8 mouse cellular contexts compared by ENCODE assay signal in the genomic region with DNA sequence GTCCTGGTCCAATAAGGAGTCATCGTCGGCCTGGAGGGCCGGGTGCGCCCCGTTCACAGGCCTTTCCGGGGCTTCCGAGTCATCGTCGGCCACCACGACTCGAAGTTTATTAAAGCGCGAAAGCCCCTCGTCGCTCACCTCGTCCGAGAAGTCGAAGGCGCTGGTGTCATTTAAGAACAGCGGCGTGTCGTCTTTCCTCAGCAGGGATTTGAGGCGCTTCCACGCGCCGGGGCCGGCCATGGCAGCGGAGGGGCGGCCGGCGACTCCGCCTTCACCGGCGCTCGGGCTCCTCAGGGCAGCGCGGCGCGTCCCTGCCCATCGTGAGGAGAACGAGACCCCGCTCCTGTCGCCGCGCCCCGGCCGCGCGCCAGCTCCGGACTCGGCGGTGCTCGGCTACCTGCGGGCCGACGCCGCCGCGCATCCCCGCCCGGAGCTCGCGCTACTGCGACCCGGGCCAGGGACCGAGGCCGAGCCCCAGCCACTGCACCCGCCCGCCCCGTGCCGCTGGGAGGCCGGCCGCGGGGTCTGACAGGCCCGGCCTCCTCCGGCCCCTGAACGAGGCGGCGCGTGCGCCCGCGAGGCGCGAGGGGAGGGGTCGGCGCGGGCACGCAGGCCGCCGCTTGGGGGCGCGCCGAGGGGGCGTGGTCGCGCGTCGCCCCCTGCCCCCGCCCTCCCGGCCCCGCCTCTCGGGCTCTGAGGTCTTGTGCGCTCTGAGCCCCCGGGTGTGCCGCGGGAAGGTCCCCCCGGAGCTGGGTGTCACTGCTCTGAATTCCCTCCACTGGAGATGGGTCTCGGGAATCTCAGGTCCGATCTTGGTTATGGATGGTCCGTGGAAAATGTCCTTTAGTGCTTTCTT. TPM values are rescaled to one million over a fixed set of nuclear protein-coding genes. Genes with fewer than 3 reads are reported as not detected.
DNase-seq lines count a peak whose midpoint lies in the region; ATAC-seq and TF ChIP-seq lines count a peak whose summit lies in the region.

Gene Slc30a4, minus strand, starts transcription at position 483 of the 856 bp plus-strand sequence.

- peak; percentile 71 for TF ChIP-seq CTCF in C2C12 (IDR thresholded peaks at IDR 0.05; ENCODE audit: control insufficient read depth, insufficient read depth, insufficient read length)
- TF ChIP-seq CTCF in bone marrow macrophage, adult 2 months (IDR thresholded peaks at IDR 0.05; ENCODE audit: low read depth, low read length): no peak

- peak; percentile 98 for ATAC-seq in forebrain, embryonic 12.5 days (ENCODE audit: low FRiP score)
- peak; percentile 99 for ATAC-seq in heart, embryonic 15.5 days (replicated peaks; ENCODE audit: insufficient number of reproducible peaks, insufficient read depth, low FRiP score, low read depth)
- ATAC-seq in liver, embryonic 15.5 days (ENCODE audit: insufficient read depth): peak; percentile 88
- ATAC-seq in neural tube, embryonic 12.5 days (ENCODE audit: low FRiP score, low read depth): peak; percentile 97

- H3K4me3 ChIP-seq in C2C12 (ENCODE audit: insufficient read depth, poor library complexity, severe bottlenecking): peak within 1 kb of the TSS; percentile 77
- H3K4me3 ChIP-seq in bone marrow macrophage, adult 2 months (ENCODE audit: insufficient read depth, low read length): peak within 1 kb of the TSS; percentile 69
- H3K4me3 ChIP-seq in forebrain, embryonic 12.5 days (replicated peaks): peak within 1 kb of the TSS; percentile 81
- H3K4me3 ChIP-seq in heart, embryonic 15.5 days: peak within 1 kb of the TSS; percentile 94
- peak within 1 kb of the TSS; percentile 58 for H3K4me3 ChIP-seq in liver, embryonic 15.5 days (replicated peaks)
- peak within 1 kb of the TSS; percentile 74 for H3K4me3 ChIP-seq in neural tube, embryonic 12.5 days

- H3K9me3 ChIP-seq in forebrain, embryonic 12.5 days: no peaks in the 10 kb centered on the region
- H3K9me3 ChIP-seq in heart, embryonic 15.5 days (replicated peaks): no peaks in the 10 kb centered on the region
- H3K9me3 ChIP-seq in liver, embryonic 15.5 days (replicated peaks): no peaks in the 10 kb centered on the region
- no peaks in the 10 kb centered on the region for H3K9me3 ChIP-seq in neural tube, embryonic 12.5 days

- H3K4me1 ChIP-seq in bone marrow macrophage, adult 2 months (ENCODE audit: control insufficient read depth, insufficient read depth, low read length): peaks cover 16% of the 10 kb centered on the region
- H3K4me1 ChIP-seq in forebrain, embryonic 12.5 days: peaks cover 10% of the 10 kb centered on the region
- peaks cover 12% of the 10 kb centered on the region for H3K4me1 ChIP-seq in heart, embryonic 15.5 days (replicated peaks)
- H3K4me1 ChIP-seq in liver, embryonic 15.5 days (replicated peaks): no peaks in the 10 kb centered on the region; the same call in 1 of the 2 replicates
- peaks cover 10% of the 10 kb centered on the region; the same call in 1 of the 2 replicates for H3K4me1 ChIP-seq in neural tube, embryonic 12.5 days

- H3ac ChIP-seq in C2C12 (ENCODE audit: control insufficient read depth, insufficient read length, low read depth): peak within 1 kb of the TSS; percentile 99

- peak within 1 kb of the TSS; percentile 80 for H3K9ac ChIP-seq in forebrain, embryonic 12.5 days
- peak within 1 kb of the TSS; percentile 82 for H3K9ac ChIP-seq in heart, embryonic 15.5 days
- peak within 1 kb of the TSS; percentile 42 for H3K9ac ChIP-seq in liver, embryonic 15.5 days
- peak within 1 kb of the TSS; percentile 83 for H3K9ac ChIP-seq in neural tube, embryonic 12.5 days

- no peak for TF ChIP-seq POLR2A in bone marrow macrophage, adult 2 months (IDR thresholded peaks at IDR 0.05; ENCODE audit: borderline replicate concordance, low read depth, low read length)

- no peak within 1 kb of the TSS for H3K27ac ChIP-seq in bone marrow macrophage, adult 2 months (ENCODE audit: insufficient read depth, low read depth, low read length)
- H3K27ac ChIP-seq in forebrain, embryonic 12.5 days: peak within 1 kb of the TSS; percentile 74
- peak within 1 kb of the TSS; percentile 76 for H3K27ac ChIP-seq in heart, embryonic 15.5 days
- H3K27ac ChIP-seq in liver, embryonic 15.5 days (replicated peaks): no peak within 1 kb of the TSS
- H3K27ac ChIP-seq in neural tube, embryonic 12.5 days: no peak within 1 kb of the TSS

- no peaks in the 10 kb centered on the region for H3K27me3 ChIP-seq in C2C12 (ENCODE audit: control insufficient read depth, insufficient read depth, insufficient read length)
- peaks cover 4% of the 10 kb centered on the region for H3K27me3 ChIP-seq in forebrain, embryonic 12.5 days
- no peaks in the 10 kb centered on the region for H3K27me3 ChIP-seq in heart, embryonic 15.5 days
- H3K27me3 ChIP-seq in liver, embryonic 15.5 days: peaks cover 51% of the 10 kb centered on the region
- H3K27me3 ChIP-seq in neural tube, embryonic 12.5 days (replicated peaks): no peaks in the 10 kb centered on the region

- H3K4me2 ChIP-seq in forebrain, embryonic 12.5 days: peak within 1 kb of the TSS; percentile 83
- peak within 1 kb of the TSS; percentile 80 for H3K4me2 ChIP-seq in heart, embryonic 15.5 days
- peak within 1 kb of the TSS; percentile 66 for H3K4me2 ChIP-seq in liver, embryonic 15.5 days
- H3K4me2 ChIP-seq in neural tube, embryonic 12.5 days (replicated peaks): peak within 1 kb of the TSS; percentile 88

- H3K79me2 ChIP-seq in C2C12 (ENCODE audit: control insufficient read depth, insufficient read depth): peaks cover 47% of the 10 kb centered on the region

- under 1% methylated on average over 98 of the region's 111 CpGs for WGBS in forebrain, embryonic 12.5 days
- under 1% methylated on average over 98 of the region's 111 CpGs for WGBS in heart, embryonic 15.5 days
- under 1% methylated on average over 98 of the region's 111 CpGs for whole genome bisulfite sequencing in liver, embryonic 15.5 days (ENCODE audit: insufficient replicate concordance)
- under 1% methylated on average over 110 of the region's 111 CpGs for WGBS in neural tube, embryonic 12.5 days

- H3K36me3 ChIP-seq in C2C12 (ENCODE audit: control insufficient read depth, insufficient read depth): peaks cover 13% of the 10 kb centered on the region
- no peaks in the 10 kb centered on the region for H3K36me3 ChIP-seq in forebrain, embryonic 12.5 days (replicated peaks)
- H3K36me3 ChIP-seq in heart, embryonic 15.5 days: no peaks in the 10 kb centered on the region
- H3K36me3 ChIP-seq in liver, embryonic 15.5 days (replicated peaks): no peaks in the 10 kb centered on the region
- no peaks in the 10 kb centered on the region for H3K36me3 ChIP-seq in neural tube, embryonic 12.5 days

- H3K79me3 ChIP-seq in C2C12 (ENCODE audit: low read depth): peaks cover 43% of the 10 kb centered on the region

- DNase-seq in kidney, postnatal 14 days: peak; percentile 91
- peak; percentile 65 for DNase-seq in telencephalon, adult 2 months (ENCODE audit: low read depth, low spot score)

TF ChIP-seq in C2C12, 6 proteins besides CTCF, POLR2A, EP300 and RAD21:
- TF ChIP-seq MAX (IDR thresholded peaks at IDR 0.05): peak; percentile 56
- TF ChIP-seq MYOD1 (IDR thresholded peaks at IDR 0.05; ENCODE audit: control insufficient read depth, insufficient read length, low read depth): no peak

RNA-seq across cellular contexts. Expression of gene Slc30a4, which starts in this region (rescaled TPM):
- polyA plus RNA-seq in C2C12 (2012; fragmentation: generic; extraction: Trizol): 19.7 TPM
- 6.6 and 7.7 TPM in 2 replicates for polyA plus RNA-seq in bone marrow macrophage, adult 2 months (2012; ENCODE audit: insufficient read depth, insufficient read length, missing spikeins)
- polyA plus RNA-seq in forebrain, embryonic 12.5 days (2016; fragmentation: Nextera tagmentation; extraction: Ambion mirVana): 6.9 and 7.1 TPM in 2 replicates
- 5.1 and 5.3 TPM in 2 replicates for polyA plus RNA-seq in heart, embryonic 15.5 days (2015; fragmentation: Nextera tagmentation; extraction: Ambion mirVana)
- 1.1 TPM in 2 replicates for polyA plus RNA-seq in liver, embryonic 15.5 days (2015; fragmentation: Nextera tagmentation; extraction: Ambion mirVana)
- polyA plus RNA-seq in neural tube, embryonic 12.5 days (2016; fragmentation: Nextera tagmentation; extraction: Ambion mirVana): 8.4 and 9.4 TPM in 2 replicates

Comparison
In these comparisons a context has a peak if more than half of its experiments do, and no peak if none do; other contexts are left out.
1. H3K27ac ChIP-seq: peak in forebrain, embryonic 12.5 days (single experiment) and heart, embryonic 15.5 days (single experiment); none in bone marrow macrophage, adult 2 months (single experiment), liver, embryonic 15.5 days (single experiment) and neural tube, embryonic 12.5 days (single experiment).
2. Peak in every context shown above with its lines, with median percentiles within 50 percentile points of each other: H3K4me3 ChIP-seq, ATAC-seq, H3K4me2 ChIP-seq and H3K9ac ChIP-seq.